Mouse (Mus musculus): ENCODE results near the gene Cga. TPM values are rescaled to one million over a fixed set of nuclear protein-coding genes. Genes with fewer than 3 reads are reported as not detected.
"Not testable (repeated sequence)": the region's sequence is repeated elsewhere in the genome, so short reads cannot be mapped to it uniquely, and the experiment has no call there.

Cga gene
- polyA plus RNA-seq, 2 experiments, result not detected

DNA sequence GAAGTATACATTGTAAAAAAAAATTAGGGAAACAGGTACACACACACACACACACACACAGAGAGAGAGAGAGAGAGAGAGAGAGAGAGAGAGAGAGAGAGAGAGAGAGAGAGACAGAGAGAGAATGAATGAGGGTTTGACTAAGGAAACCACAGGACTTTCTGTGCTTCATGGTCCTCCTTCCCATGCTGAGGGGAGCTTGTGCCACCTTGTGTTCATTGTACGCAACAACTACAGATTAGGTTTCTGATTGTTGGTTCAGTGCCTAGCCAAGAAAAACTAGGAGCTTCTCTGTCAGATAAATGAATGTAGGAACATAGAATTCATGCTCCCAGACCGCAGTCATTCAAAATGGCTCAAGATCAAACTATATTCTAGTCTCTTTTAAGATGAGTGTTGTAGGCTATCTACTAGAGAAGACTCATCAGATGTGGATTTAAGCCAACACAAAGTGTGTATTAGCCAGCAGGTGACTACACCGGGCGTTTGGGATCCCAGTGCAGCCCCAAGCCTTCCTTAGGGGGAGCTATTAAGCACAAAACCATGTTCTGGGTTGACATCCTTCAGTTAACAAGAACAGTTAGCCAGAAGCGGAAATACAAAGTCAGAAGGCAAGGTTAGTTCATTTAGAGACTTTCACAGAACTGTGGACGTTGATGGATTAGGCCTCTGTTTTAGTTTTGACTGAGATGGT, 28.7 kb downstream of the Cga start:
- Histone ChIP-seq H3K4me3 (ENCODE audit: insufficient read depth in 1 of 2, low read depth in 2 of 2, low read length in 2 of 2) (no peak overlapping the region), H3K9ac (replicated peaks) (no peak overlapping the region), H3K36me3 (replicated peaks; ENCODE audit: control insufficient read depth, insufficient read depth, low read depth) (no peaks in the 10 kb centered on the region), H3K27me3 (ENCODE audit: control insufficient read depth, insufficient read depth, low read length) (no peaks in the 10 kb centered on the region), H3K4me2 (ENCODE audit: low read depth) (no peak overlapping the region), H3K4me1 (replicated peaks; ENCODE audit: control insufficient read depth in 2 of 2, insufficient read depth in 2 of 2, low read length in 1 of 2) (no peaks in the 10 kb centered on the region), H3K27ac (no peak overlapping the region), H3K9me3 (ENCODE audit: control insufficient read depth, low read length) (no peaks in the 10 kb centered on the region)
- 50% methylated on average over 6 of the region's 6 CpGs for WGBS (ENCODE audit: insufficient replicate concordance)
- no peak for ATAC-seq (ENCODE audit: insufficient read depth)
- peak in 1 of 3 experiments; percentile 19 for DNase-seq (ENCODE audit: low read depth in 3 of 3, low spot score in 3 of 3)
- peak; percentile 74 for TF ChIP-seq CTCF (IDR thresholded peaks at IDR 0.05; ENCODE audit: low read depth)
- no peak for TF ChIP-seq EP300 (IDR thresholded peaks at IDR 0.05; ENCODE audit: low read depth)

DNA sequence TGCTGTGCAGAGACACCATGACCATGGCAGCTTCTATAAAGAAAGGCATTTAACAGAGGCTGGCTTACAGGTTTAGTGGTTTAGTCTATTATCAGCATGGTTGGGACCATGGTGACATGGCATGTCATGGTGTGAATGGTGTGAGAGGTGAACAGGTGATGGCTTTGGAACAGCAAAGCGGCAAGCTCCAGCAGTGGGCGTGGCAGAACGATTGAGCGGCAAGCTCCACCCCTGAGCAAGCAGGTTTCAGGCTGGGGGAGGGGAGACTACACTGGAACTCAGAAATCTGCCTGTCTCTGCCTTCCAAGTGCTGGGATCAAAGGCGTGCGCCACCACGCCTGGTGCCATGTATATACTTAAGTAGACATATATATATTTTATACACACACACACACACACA, 34.8 kb downstream of the Cga start:
- H3K4me1 ChIP-seq (replicated peaks; ENCODE audit: control insufficient read depth in 2 of 2, insufficient read depth in 2 of 2, low read length in 1 of 2); H3K4me2 ChIP-seq (ENCODE audit: low read depth); H3K9me3 ChIP-seq (ENCODE audit: control insufficient read depth, low read length); H3K36me3 ChIP-seq (replicated peaks; ENCODE audit: control insufficient read depth, insufficient read depth, low read depth); H3K4me3 ChIP-seq (ENCODE audit: insufficient read depth in 1 of 2, low read depth in 2 of 2, low read length in 2 of 2); H3K27me3 ChIP-seq (ENCODE audit: control insufficient read depth, insufficient read depth, low read length); ATAC-seq (ENCODE audit: insufficient read depth); H3K27ac ChIP-seq; H3K9ac ChIP-seq (replicated peaks); DNase-seq (ENCODE audit: low read depth in 3 of 3, low spot score in 3 of 3): not testable (repeated sequence)
- WGBS (ENCODE audit: insufficient replicate concordance), result 68% methylated on average over 7 of the region's 7 CpGs

DNA sequence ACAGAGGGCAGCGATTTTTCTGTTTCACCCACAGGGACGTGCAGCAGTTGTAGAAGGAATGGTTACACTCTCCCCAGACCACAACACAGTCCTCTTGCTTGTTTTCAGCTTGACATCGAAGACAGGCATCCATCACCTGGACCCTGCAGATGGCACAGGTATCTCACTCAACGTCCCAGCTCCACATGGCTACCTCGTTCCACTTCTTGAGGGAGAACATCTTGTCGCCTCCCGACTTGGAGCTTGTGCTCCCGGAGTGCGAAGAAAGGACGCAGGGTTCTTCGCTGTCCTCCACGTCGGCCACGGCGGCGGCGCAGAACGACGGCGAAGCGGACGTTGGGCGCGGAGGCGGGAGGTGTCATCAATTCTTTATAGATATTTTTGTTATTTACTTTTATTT, 47.5 kb downstream of the Cga start:
- Histone ChIP-seq H3K9ac (replicated peaks) (no peak overlapping the region), H3K27me3 (ENCODE audit: control insufficient read depth, insufficient read depth, low read length) (no peaks in the 10 kb centered on the region), H3K9me3 (ENCODE audit: control insufficient read depth, low read length) (no peaks in the 10 kb centered on the region), H3K4me3 (ENCODE audit: insufficient read depth in 1 of 2, low read depth in 2 of 2, low read length in 2 of 2) (no peak overlapping the region), H3K4me2 (ENCODE audit: low read depth) (no peak overlapping the region), H3K27ac (no peak overlapping the region), H3K4me1 (replicated peaks; ENCODE audit: control insufficient read depth in 2 of 2, insufficient read depth in 2 of 2, low read length in 1 of 2) (no peaks in the 10 kb centered on the region), H3K36me3 (replicated peaks; ENCODE audit: control insufficient read depth, insufficient read depth, low read depth) (no peaks in the 10 kb centered on the region)
- DNase-seq (ENCODE audit: low read depth in 3 of 3, low spot score in 3 of 3) (no peak), ATAC-seq (ENCODE audit: insufficient read depth) (no peak)
- WGBS (ENCODE audit: insufficient replicate concordance), result 88% methylated on average over 25 of the region's 25 CpGs
- no peak for TF ChIP-seq EP300 (IDR thresholded peaks at IDR 0.05; ENCODE audit: low read depth)
- TF ChIP-seq CTCF (IDR thresholded peaks at IDR 0.05; ENCODE audit: low read depth), result no peak

DNA sequence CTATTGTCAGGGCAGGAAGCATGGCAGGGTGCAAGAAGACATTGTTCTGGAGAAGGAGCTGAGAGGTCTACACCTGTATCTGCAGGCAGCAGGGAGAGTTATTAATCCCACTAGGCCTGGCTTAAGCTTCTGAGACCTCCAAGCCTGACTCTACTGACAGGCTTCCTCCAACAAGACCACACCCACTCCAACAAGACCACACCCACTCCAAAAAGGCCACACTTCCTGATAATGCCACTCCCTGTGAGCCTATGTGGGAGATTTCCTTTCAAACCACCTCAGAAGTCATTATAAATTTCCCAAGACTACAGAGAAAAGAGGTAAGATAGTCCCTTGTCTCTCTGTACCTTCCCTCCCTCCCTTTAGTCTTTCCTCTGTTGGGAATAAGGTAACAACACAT, 53.6 kb downstream of the Cga start:
- H3K4me2 ChIP-seq (ENCODE audit: low read depth), result no peak overlapping the region
- H3K27ac ChIP-seq, result no peak overlapping the region
- no peaks in the 10 kb centered on the region for H3K9me3 ChIP-seq (ENCODE audit: control insufficient read depth, low read length)
- H3K9ac ChIP-seq (replicated peaks), result no peak overlapping the region
- H3K27me3 ChIP-seq (ENCODE audit: control insufficient read depth, insufficient read depth, low read length), result no peaks in the 10 kb centered on the region
- DNase-seq (ENCODE audit: low read depth in 3 of 3, low spot score in 3 of 3), result no peak
- H3K4me1 ChIP-seq (replicated peaks; ENCODE audit: control insufficient read depth in 2 of 2, insufficient read depth in 2 of 2, low read length in 1 of 2), result no peaks in the 10 kb centered on the region; a peak in 1 of 4 replicates
- TF ChIP-seq CTCF (IDR thresholded peaks at IDR 0.05; ENCODE audit: low read depth) (no peak), EP300 (IDR thresholded peaks at IDR 0.05; ENCODE audit: low read depth) (no peak)
- no peaks in the 10 kb centered on the region for H3K36me3 ChIP-seq (replicated peaks; ENCODE audit: control insufficient read depth, insufficient read depth, low read depth)
- ATAC-seq (ENCODE audit: insufficient read depth), result no peak
- H3K4me3 ChIP-seq (ENCODE audit: insufficient read depth in 1 of 2, low read depth in 2 of 2, low read length in 2 of 2), result no peak overlapping the region

DNA sequence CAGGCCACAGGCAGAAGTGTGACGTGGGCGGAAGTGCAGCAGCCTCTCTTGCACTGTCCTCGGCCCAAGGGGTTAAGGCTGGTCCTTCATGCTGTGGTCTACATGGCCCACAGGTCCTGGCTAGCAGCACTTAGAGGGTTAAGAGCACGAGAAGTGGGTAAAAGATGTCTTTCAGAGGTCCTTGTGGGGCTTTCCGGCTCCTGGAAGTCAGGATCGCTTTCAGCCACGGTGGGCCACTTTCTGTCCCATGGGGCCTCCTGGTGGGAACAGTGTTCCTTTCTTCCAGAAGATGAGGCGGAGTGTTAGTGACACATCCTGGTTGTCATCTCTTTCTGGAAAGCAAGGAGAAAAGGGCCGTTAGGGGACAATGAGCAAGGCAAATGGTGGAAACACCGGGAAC, 60.1 kb downstream of the Cga start:
- DNase-seq (ENCODE audit: low read depth in 3 of 3, low spot score in 3 of 3) (no peak), ATAC-seq (ENCODE audit: insufficient read depth) (no peak)
- Histone ChIP-seq H3K4me1 (replicated peaks; ENCODE audit: control insufficient read depth in 2 of 2, insufficient read depth in 2 of 2, low read length in 1 of 2) (no peaks in the 10 kb centered on the region), H3K9me3 (ENCODE audit: control insufficient read depth, low read length) (no peaks in the 10 kb centered on the region), H3K4me3 (ENCODE audit: insufficient read depth in 1 of 2, low read depth in 2 of 2, low read length in 2 of 2) (no peak overlapping the region), H3K4me2 (ENCODE audit: low read depth) (no peak overlapping the region), H3K9ac (replicated peaks) (no peak overlapping the region), H3K36me3 (replicated peaks; ENCODE audit: control insufficient read depth, insufficient read depth, low read depth) (no peaks in the 10 kb centered on the region), H3K27ac (no peak overlapping the region), H3K27me3 (ENCODE audit: control insufficient read depth, insufficient read depth, low read length) (no peaks in the 10 kb centered on the region)
- 71% methylated on average over 10 of the region's 10 CpGs for WGBS (ENCODE audit: insufficient replicate concordance)
- TF ChIP-seq EP300 (IDR thresholded peaks at IDR 0.05; ENCODE audit: low read depth), result no peak
- TF ChIP-seq CTCF (IDR thresholded peaks at IDR 0.05; ENCODE audit: low read depth), result no peak

Other genes starting within 250 kb of the Cga start
- 5.1 and 8.3 TPM in 2 replicates for gene Slc35a1, start 206.3 kb upstream of the Cga start, polyA plus RNA-seq (2012; rRNA removed)
- 9.4 and 10.0 TPM in 2 replicates for gene Slc35a1, start 206.3 kb upstream of the Cga start, polyA plus RNA-seq (2014; fragmentation: Nextera tagmentation; extraction: Ambion mirVana)
- gene Cfap206, start 163.6 kb upstream of the Cga start, polyA plus RNA-seq (2012; rRNA removed), result not detected in 2 replicates
- not detected in 2 replicates for gene Cfap206, start 163.6 kb upstream of the Cga start, polyA plus RNA-seq (2014; fragmentation: Nextera tagmentation; extraction: Ambion mirVana)
- gene Gm136, start 137.5 kb upstream of the Cga start, polyA plus RNA-seq (2012; rRNA removed), result not detected in 2 replicates
- not detected in 2 replicates for gene Gm136, start 137.5 kb upstream of the Cga start, polyA plus RNA-seq (2014; fragmentation: Nextera tagmentation; extraction: Ambion mirVana)
- gene Smim8, start 115.4 kb upstream of the Cga start, polyA plus RNA-seq (2012; rRNA removed), result 4.0 and 8.5 TPM in 2 replicates
- gene Smim8, start 115.4 kb upstream of the Cga start, polyA plus RNA-seq (2014; fragmentation: Nextera tagmentation; extraction: Ambion mirVana), result 26.4 and 30.6 TPM in 2 replicates
- 1.7 and 2.5 TPM in 2 replicates for gene Zfp292, start 10.8 kb upstream of the Cga start, polyA plus RNA-seq (2012; rRNA removed)
- gene Zfp292, start 10.8 kb upstream of the Cga start, polyA plus RNA-seq (2014; fragmentation: Nextera tagmentation; extraction: Ambion mirVana), result 4.7 and 4.9 TPM in 2 replicates

Measured in liver, embryonic 14.5 days (tissue).